ENCODE assay signal across 8 mouse cellular contexts in the genomic region with DNA sequence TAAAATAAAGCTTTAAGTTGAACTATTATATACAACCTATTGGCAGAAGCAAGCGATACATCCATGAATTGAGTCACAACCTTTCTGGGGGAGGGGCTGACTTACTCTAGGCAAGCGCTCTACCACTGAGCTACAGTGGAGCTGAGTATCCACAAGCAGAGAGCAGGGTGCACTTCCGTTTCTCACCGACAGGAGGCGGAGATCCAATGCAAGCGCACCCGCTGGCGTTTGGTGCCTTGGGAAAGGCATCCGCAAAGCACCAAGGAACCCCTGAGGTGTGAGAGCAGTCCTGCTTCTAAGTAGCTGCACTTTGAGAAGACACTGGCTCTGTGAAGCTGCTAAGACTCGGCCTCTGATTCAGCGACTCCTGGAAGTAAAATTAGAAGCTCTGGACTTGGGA.
A peak's percentile ranks its signal among the peaks of the same experiment; 100 is the strongest.
DNase-seq lines count a peak whose midpoint lies in the region; ATAC-seq and TF ChIP-seq lines count a peak whose summit lies in the region.

No protein-coding gene starts in this region.

- H3K27me3 ChIP-seq in forebrain, embryonic 10.5 days (ENCODE audit: poor library complexity, severe bottlenecking), result no peaks in the 10 kb centered on the region; the same call in 1 of the 2 replicates
- H3K27me3 ChIP-seq in forebrain, embryonic 15.5 days, result no peaks in the 10 kb centered on the region
- H3K27me3 ChIP-seq in hindbrain, postnatal 0 days (ENCODE audit: insufficient read depth, low read length), result no peaks in the 10 kb centered on the region
- no peaks in the 10 kb centered on the region for H3K27me3 ChIP-seq in spleen, adult 2 months (ENCODE audit: control insufficient read depth, insufficient read depth, low read length)

- WGBS in forebrain, embryonic 10.5 days, result 15% methylated on average over 11 of the region's 11 CpGs
- WGBS in forebrain, embryonic 15.5 days, result 18% methylated on average over 11 of the region's 11 CpGs
- 23% methylated on average over 11 of the region's 11 CpGs for WGBS in hindbrain, postnatal 0 days
- WGBS in spleen, adult 2 months, result 28% methylated on average over 11 of the region's 11 CpGs

- peak; percentile 69 for DNase-seq in forebrain, embryonic 10.5 days (ENCODE audit: extremely low spot score, low spot score)
- peak; percentile 4 for DNase-seq in spleen, adult 12 weeks (ENCODE audit: low spot score)
- no peak for DNase-seq in spleen, postnatal 36 days (ENCODE audit: low spot score in 2 of 2)
- peak; percentile 61 for DNase-seq in hindbrain, postnatal 0 days (ENCODE audit: low spot score)
- peak; percentile 67 for DNase-seq in lung, postnatal 10 days
- DNase-seq in spleen, adult 2 months (ENCODE audit: low read depth in 1 of 2, low spot score in 2 of 2), result no peak

- H3K36me3 ChIP-seq in forebrain, embryonic 10.5 days (replicated peaks), result no peaks in the 10 kb centered on the region
- H3K36me3 ChIP-seq in forebrain, embryonic 15.5 days, result no peaks in the 10 kb centered on the region
- no peaks in the 10 kb centered on the region for H3K36me3 ChIP-seq in hindbrain, postnatal 0 days (ENCODE audit: insufficient read depth, low read length)
- no peaks in the 10 kb centered on the region for H3K36me3 ChIP-seq in spleen, adult 2 months (ENCODE audit: control insufficient read depth, insufficient read depth, low read length)

- no peaks in the 10 kb centered on the region; the same call in 1 of the 2 replicates for H3K4me1 ChIP-seq in forebrain, embryonic 10.5 days
- no peaks in the 10 kb centered on the region for H3K4me1 ChIP-seq in forebrain, embryonic 15.5 days
- no peaks in the 10 kb centered on the region for H3K4me1 ChIP-seq in hindbrain, postnatal 0 days (ENCODE audit: insufficient read depth, low read length)
- no peaks in the 10 kb centered on the region for H3K4me1 ChIP-seq in spleen, adult 2 months (ENCODE audit: control insufficient read depth, insufficient read depth, insufficient read length)

- TF ChIP-seq CTCF in hindbrain, postnatal 0 days (IDR thresholded peaks at IDR 0.05; ENCODE audit: low read depth), result peak; percentile 81
- peak; percentile 49; the same call in 1 of the 2 replicates for TF ChIP-seq CTCF in spleen, adult 2 months (IDR thresholded peaks at IDR 0.05; ENCODE audit: extremely low read depth, insufficient read depth, insufficient read length, insufficient replicate concordance)

- no peak for TF ChIP-seq POLR2A in spleen, adult 2 months (IDR thresholded peaks at IDR 0.05; ENCODE audit: low read depth, low read length)

- no peak for ATAC-seq in forebrain, embryonic 15.5 days (replicated peaks)
- ATAC-seq in common myeloid progenitor, adult 5-6 weeks (replicated peaks; ENCODE audit: low read depth, poor library complexity, severe bottlenecking), result peak; percentile 63; the same call in 1 of the 2 replicates
- ATAC-seq in hindbrain, postnatal 0 days, result 0 out of 2 replicates have a peak, but pooled peaks have one; percentile 45

- no peaks in the 10 kb centered on the region for H3K9me3 ChIP-seq in forebrain, embryonic 10.5 days
- H3K9me3 ChIP-seq in forebrain, embryonic 15.5 days, result no peaks in the 10 kb centered on the region
- H3K9me3 ChIP-seq in hindbrain, postnatal 0 days (ENCODE audit: low read length), result no peaks in the 10 kb centered on the region

- H3K4me3 ChIP-seq in forebrain, embryonic 10.5 days, result no peak overlapping the region
- H3K4me3 ChIP-seq in forebrain, embryonic 15.5 days, result no peak overlapping the region
- H3K4me3 ChIP-seq in hindbrain, postnatal 0 days (ENCODE audit: low read length), result no peak overlapping the region
- no peak overlapping the region for H3K4me3 ChIP-seq in spleen, adult 2 months (ENCODE audit: extremely low read depth, insufficient read depth, insufficient read length)

- no peak overlapping the region for H3K27ac ChIP-seq in forebrain, embryonic 10.5 days
- H3K27ac ChIP-seq in forebrain, embryonic 15.5 days (replicated peaks), result no peak overlapping the region
- H3K27ac ChIP-seq in hindbrain, postnatal 0 days, result no peak overlapping the region
- H3K27ac ChIP-seq in spleen, adult 2 months (ENCODE audit: insufficient read depth, low read length), result no peak overlapping the region

- no peak overlapping the region for H3K4me2 ChIP-seq in forebrain, embryonic 15.5 days (replicated peaks)
- no peak overlapping the region for H3K4me2 ChIP-seq in hindbrain, postnatal 0 days (ENCODE audit: low read depth, low read length)

- no peak overlapping the region for H3K9ac ChIP-seq in forebrain, embryonic 15.5 days (replicated peaks)
- H3K9ac ChIP-seq in hindbrain, postnatal 0 days (replicated peaks; ENCODE audit: low read length), result no peak overlapping the region

Comparison
In these comparisons a context has a peak if more than half of its experiments do, and no peak if none do; other contexts are left out.
1. DNase-seq: peak in forebrain, embryonic 10.5 days (single experiment), spleen, adult 12 weeks (single experiment), hindbrain, postnatal 0 days (single experiment) and lung, postnatal 10 days (single experiment); none in spleen, postnatal 36 days (0 of 2) and spleen, adult 2 months (0 of 2).